Mouse (Mus musculus) monocyte, adult 5-6 weeks (primary cell): ENCODE measurements around the gene Gm6205. TPM values are rescaled to one million over a fixed set of nuclear protein-coding genes. Genes with fewer than 3 reads are reported as not detected.
"Not testable (repeated sequence)": the region's sequence is repeated elsewhere in the genome, so short reads cannot be mapped to it uniquely, and the experiment has no call there.

Source experiments
- ATAC-seq: fragments of 153-309, 156-312 bp; replicated peaks from 2 replicates; pipeline ENCODE4 v1.8.0; 2017; ENCODE audit warnings: mild to moderate bottlenecking; ENCODE audit not compliant: low TSS enrichment, insufficient number of reproducible peaks, severe bottlenecking, poor library complexity, low FRiP score
- total RNA-seq: library from RNA; stranded (forward); fragments of 200-1000, 200-491, 200-594 nt; gene quantifications from 3 replicates; pipeline ENCODE4 v1.2.3, GENCODE M21; 2017

Gm6205 gene
- not detected in 3 replicates for total RNA-seq

- not testable (repeated sequence) for ATAC-seq
These were observed at the start of gene Gm6205 for GRCm38 (mm10) chr5:94648082-94648481. Gene Gm6205 (plus strand): TSS chr5:94648382.

GRCm38 (mm10) chr5:94616242-94616641 is 31.9 kb upstream of the Gm6205 start, which contains the start of gene Gm3147:
Gene Gm3147 (minus strand): TSS chr5:94616342.
- not testable (repeated sequence) for ATAC-seq

GRCm38 (mm10) chr5:94623679-94624078 is 24.5 kb upstream of the Gm6205 start, which contains the start of gene Gm6509:
Gene Gm6509 (plus strand): TSS chr5:94623979.
- not testable (repeated sequence) for ATAC-seq

Other genes starting within 250 kb of the Gm6205 start
- gene Gm7682, start 202.6 kb upstream of the Gm6205 start, total RNA-seq: 0.48 TPM in 1 of 3 replicates, not detected in the others
- 0.32 TPM in 1 of 3 replicates, not detected in the others for gene Gm3139, start 122.1 kb upstream of the Gm6205 start, total RNA-seq
- gene Gm3147, start 32.0 kb upstream of the Gm6205 start, total RNA-seq: not detected in 3 replicates
- not detected in 3 replicates for gene Gm6509, start 24.4 kb upstream of the Gm6205 start, total RNA-seq
- 0.32 TPM in 1 of 3 replicates, not detected in the others for gene Gm3183, start 217.1 kb downstream of the Gm6205 start, total RNA-seq